Mouse (Mus musculus) myocyte (in vitro differentiated cells): ENCODE data around the gene Ubqln5.

Source experiments
- MYOG ChIP-seq, 3 experiments: IDR thresholded peaks; one replicate each; pipeline ENCODE4 v1.6.1; 2011; ENCODE audit warnings: control low read depth in 2 of 3, low read depth in 2 of 3, mild to moderate bottlenecking in 2 of 3; ENCODE audit not compliant: insufficient read length in 2 of 3, control insufficient read depth in 1 of 3, insufficient read depth in 1 of 3
- POLR2A ChIP-seq: IDR thresholded peaks from one replicate; pipeline ENCODE4 v1.6.1; 2011; ENCODE audit warnings: low read depth, mild to moderate bottlenecking, control low read depth, moderate library complexity; ENCODE audit not compliant: insufficient read length
- POLR2AphosphoS2 ChIP-seq: IDR thresholded peaks from one replicate; pipeline ENCODE4 v1.6.1; 2011; ENCODE audit warnings: low read depth, control low read depth; ENCODE audit not compliant: insufficient read length

DNA sequence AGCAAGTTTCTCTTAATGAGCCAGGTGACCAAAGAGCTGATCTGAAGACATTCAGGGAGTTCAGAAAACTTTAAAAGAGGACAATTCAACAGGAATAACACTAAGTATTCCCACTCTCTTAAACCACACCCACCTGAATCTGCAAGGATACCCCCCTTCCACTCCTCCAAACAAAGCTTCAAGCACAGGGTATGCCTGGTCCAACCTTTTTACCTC, 25.0 kb downstream of the Ubqln5 start, which contains the start of gene Olfr646:
- TF ChIP-seq POLR2A (no peak), POLR2AphosphoS2 (no peak), MYOG (IDR thresholded peaks at IDR 0.05; ENCODE audit: control insufficient read depth in 1 of 3, insufficient read depth in 1 of 3, insufficient read length in 2 of 3, low read depth in 2 of 3) (no peak)
